Mouse (Mus musculus) intestine, embryonic 15.5 days (tissue): ENCODE measurements at regions not wholly inside any gene's neighbourhood (a gene's known extent, or its start where the extent isn't known, plus 50 kb on each side); places are given as distances from the start of the nearest gene placed in this dataset.

Experiments
- ATAC-seq: fragments of 200-750 bp; cut with Nextera tagmentation; 2 replicates; pipeline ENCODE4 v1.8.0; 2017; ENCODE audit warnings: moderate TSS enrichment, moderate library complexity
- H3K27ac ChIP-seq: fragments of 300-500 bp; sonication (generic); 2 replicates; pipeline ENCODE4 v1.5.1; 2015; ENCODE audit warnings: mild to moderate bottlenecking, inconsistent platforms
- H3K27me3 ChIP-seq: fragments of 300-500 bp; sonication (generic); replicated peaks from 2 replicates; pipeline ENCODE4 v1.6.1; 2015; ENCODE audit warnings: inconsistent platforms
- H3K36me3 ChIP-seq: fragments of 300-500 bp; sonication (generic); 2 replicates; pipeline ENCODE4 v1.6.1; 2015; ENCODE audit warnings: inconsistent platforms
- H3K4me1 ChIP-seq: fragments of 300-500 bp; sonication (generic); replicated peaks from 2 replicates; pipeline ENCODE4 v1.6.1; 2015; ENCODE audit warnings: inconsistent platforms
- H3K4me2 ChIP-seq: fragments of 300-500 bp; sonication (generic); replicated peaks from 2 replicates; pipeline ENCODE4 v1.6.1; 2015; ENCODE audit warnings: mild to moderate bottlenecking, inconsistent platforms
- H3K4me3 ChIP-seq: fragments of 300-500 bp; sonication (generic); replicated peaks from 2 replicates; pipeline ENCODE4 v1.5.1; 2015; ENCODE audit warnings: inconsistent platforms
- H3K9ac ChIP-seq: fragments of 300-500 bp; sonication (generic); 2 replicates; pipeline ENCODE4 v1.6.1; 2015; ENCODE audit warnings: inconsistent platforms
- H3K9me3 ChIP-seq: fragments of 300-500 bp; sonication (generic); 2 replicates; pipeline ENCODE4 v1.6.1; 2016; ENCODE audit warnings: inconsistent platforms
- WGBS: fragments of 180-500 bp; shearing (Covaris S2); methylation state at CpG from one replicate; pipeline ENCODE4 v1.1.7; 2015; 5-methylcytosine and 5-hydroxymethylcytosine counted together

DNA sequence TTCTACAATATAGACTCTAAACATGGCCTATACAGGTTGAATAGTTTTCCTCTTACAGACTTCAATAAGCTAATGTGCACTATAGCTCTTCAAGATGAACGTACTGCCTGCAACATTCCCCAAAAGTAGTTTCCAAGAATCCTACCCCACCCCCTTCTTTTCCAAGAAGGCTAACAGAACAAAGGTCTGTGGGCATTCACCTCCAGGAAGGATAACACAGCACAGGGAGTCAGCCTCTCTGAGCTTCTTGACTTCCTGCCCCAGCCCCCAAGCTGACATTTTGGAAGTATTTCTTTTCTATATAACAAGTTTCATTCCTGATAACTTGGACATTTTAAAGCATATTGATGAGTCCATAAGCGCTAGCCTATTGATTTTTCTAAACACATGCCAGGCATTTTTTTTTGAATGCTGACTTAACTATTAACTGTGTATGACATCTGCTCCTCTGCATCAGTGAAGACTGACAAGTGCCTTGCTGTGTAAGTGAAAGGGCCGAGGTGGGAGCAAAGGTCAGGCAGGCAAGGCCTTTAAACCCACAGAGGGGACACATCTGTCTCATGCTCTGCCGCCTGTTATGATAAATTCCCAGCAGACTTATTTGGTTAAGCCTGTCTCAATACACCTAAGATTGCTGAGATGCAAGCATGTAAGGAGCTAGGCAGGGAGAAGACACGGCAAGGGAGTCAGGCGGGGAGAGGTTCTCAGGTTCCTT is 93.8 kb upstream of the Rnaseh2b start:
- Histone ChIP-seq H3K4me1 (no peaks in the 10 kb centered on the region), H3K27me3 (no peaks in the 10 kb centered on the region), H3K4me2 (no peak overlapping the region), H3K9me3 (no peaks in the 10 kb centered on the region), H3K9ac (no peak overlapping the region), H3K27ac (no peak overlapping the region), H3K4me3 (no peak overlapping the region), H3K36me3 (no peaks in the 10 kb centered on the region)
- no peak for ATAC-seq
- WGBS = 51% methylated on average over 6 of the region's 6 CpGs

DNA sequence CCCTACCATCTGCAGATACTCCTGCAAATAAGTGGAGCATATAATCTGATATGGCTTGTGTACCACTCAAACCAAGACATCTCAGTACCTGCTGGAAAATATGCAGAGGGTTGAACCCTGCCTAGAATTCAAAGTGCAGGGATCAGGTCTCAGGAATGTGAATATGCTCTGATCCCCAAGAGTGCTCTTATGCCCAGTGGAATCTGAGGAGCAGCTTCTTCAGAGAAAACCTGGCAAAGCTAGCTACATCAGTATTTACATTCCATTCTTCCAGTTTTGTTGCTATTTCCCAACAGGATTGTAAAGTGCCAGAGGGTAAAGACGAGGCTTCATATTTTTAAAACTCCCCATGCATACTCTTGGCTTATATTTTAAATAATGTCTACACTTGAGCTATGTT is 77.3 kb upstream of the Rnaseh2b start:
- no peak for ATAC-seq
- H3K27ac ChIP-seq = no peak overlapping the region
- 36% methylated on average over 1 of the region's 1 CpGs for WGBS

DNA sequence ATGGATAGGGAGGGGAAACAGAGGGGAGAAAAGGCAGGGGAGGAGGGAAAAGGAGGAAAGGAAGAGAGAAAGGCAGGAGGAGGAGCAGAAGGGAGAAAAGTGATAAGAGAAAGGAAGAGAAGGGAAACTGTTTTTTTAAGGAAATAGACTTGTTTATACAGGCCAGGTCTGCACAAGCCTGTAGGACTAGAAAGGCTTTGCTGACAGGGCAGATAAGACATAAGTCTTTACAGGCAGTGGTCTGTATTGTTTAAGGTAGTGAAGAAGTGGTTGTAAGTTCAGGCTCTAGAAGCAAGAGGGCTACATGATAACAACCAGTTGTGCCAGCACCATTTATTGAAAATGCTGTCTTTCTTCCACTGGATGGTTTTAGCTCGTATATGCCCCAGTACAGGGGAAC is 75.4 kb upstream of the Rnaseh2b start:
- no peaks in the 10 kb centered on the region for H3K27me3 ChIP-seq
- H3K4me2 ChIP-seq = no peak overlapping the region
- H3K9ac ChIP-seq = no peak overlapping the region
- no peak overlapping the region for H3K4me3 ChIP-seq
- no peaks in the 10 kb centered on the region for H3K36me3 ChIP-seq
- ATAC-seq = no peak
- no peaks in the 10 kb centered on the region for H3K9me3 ChIP-seq
- H3K4me1 ChIP-seq = no peaks in the 10 kb centered on the region
- H3K27ac ChIP-seq = no peak overlapping the region
- 74% methylated on average over 1 of the region's 1 CpGs for WGBS

More for the DNA sequence above, 77.3 kb upstream of the Rnaseh2b start:
- H3K36me3 ChIP-seq = no peaks in the 10 kb centered on the region
- no peaks in the 10 kb centered on the region for H3K4me1 ChIP-seq
- H3K27me3 ChIP-seq = no peaks in the 10 kb centered on the region
- H3K9ac ChIP-seq = no peak overlapping the region
- H3K9me3 ChIP-seq = no peaks in the 10 kb centered on the region
- H3K4me2 ChIP-seq = no peak overlapping the region
- no peak overlapping the region for H3K4me3 ChIP-seq

DNA sequence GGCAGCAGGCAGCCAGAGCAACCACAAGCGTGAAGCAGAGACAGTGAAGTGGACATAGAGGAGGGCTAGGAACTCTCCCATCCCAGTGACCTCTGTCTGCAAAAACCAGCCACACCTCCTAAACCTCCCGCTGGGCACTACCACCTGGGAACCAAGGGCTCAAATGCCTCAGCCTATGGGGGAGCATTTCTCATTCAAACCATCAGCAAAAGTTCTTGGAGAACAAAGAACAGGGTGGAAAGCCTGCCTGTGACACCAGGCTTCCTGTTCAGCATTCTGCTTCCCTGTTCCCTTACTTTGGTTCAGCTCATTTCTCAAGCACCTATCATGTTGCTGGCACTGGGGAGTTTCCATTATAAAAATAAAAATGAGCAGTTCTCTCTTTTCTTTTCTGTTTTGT is 74.4 kb upstream of the Rnaseh2b start:
- Histone ChIP-seq H3K4me1 (no peaks in the 10 kb centered on the region), H3K36me3 (no peaks in the 10 kb centered on the region), H3K9ac (no peak overlapping the region), H3K27ac (no peak overlapping the region), H3K27me3 (no peaks in the 10 kb centered on the region), H3K9me3 (no peaks in the 10 kb centered on the region), H3K4me3 (no peak overlapping the region), H3K4me2 (no peak overlapping the region)
- no peak for ATAC-seq
- WGBS = 64% methylated on average over 2 of the region's 2 CpGs

DNA sequence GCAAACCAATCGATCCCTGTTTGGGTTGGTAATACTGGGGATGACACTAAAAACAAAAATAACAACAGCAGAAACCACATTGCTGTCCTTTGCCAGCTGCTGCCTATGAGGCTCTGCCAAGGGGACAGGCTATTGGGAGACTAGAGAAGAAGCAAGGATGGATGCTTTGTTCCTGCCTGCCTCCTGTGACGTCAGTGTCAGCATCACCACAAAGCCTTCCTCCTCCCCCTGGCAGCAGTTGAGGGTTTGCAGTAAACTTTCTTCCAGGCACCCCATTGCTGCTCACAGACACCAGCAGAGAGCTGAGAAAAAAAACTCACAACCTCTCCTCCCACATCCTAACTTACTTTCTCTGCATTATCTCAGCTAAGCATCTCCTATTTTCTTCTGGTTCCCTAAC is 73.7 kb upstream of the Rnaseh2b start:
- no peaks in the 10 kb centered on the region for H3K36me3 ChIP-seq
- WGBS = 65% methylated on average over 2 of the region's 2 CpGs
- H3K4me3 ChIP-seq = no peak overlapping the region
- no peak overlapping the region for H3K9ac ChIP-seq
- H3K4me1 ChIP-seq = no peaks in the 10 kb centered on the region
- no peak for ATAC-seq
- H3K27ac ChIP-seq = no peak overlapping the region
- no peaks in the 10 kb centered on the region for H3K9me3 ChIP-seq
- H3K4me2 ChIP-seq = no peak overlapping the region
- no peaks in the 10 kb centered on the region for H3K27me3 ChIP-seq

DNA sequence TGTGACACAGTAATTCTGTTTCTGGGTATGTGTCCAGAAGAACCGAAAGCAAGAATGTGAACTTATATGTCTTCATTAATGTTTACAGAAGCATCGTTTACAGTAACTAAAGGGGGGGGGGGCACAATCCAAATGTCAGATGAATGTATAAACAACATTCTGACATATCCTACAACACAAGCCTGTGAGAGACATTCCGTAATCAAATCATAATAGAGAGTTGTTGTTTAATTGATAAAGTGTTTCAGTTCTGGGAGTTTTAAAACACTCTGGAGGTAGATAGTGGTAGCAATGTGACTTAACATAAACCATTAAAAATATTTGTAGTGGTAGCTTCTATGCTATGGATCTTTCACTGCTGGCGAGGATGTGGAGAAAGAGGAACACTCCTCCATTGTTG is 71.6 kb upstream of the Rnaseh2b start:
- WGBS = 73% methylated on average over 4 of the region's 4 CpGs
- ATAC-seq = no peak
- Histone ChIP-seq H3K4me3 (no peak overlapping the region), H3K4me1 (no peaks in the 10 kb centered on the region), H3K9me3 (no peaks in the 10 kb centered on the region), H3K4me2 (no peak overlapping the region), H3K27me3 (no peaks in the 10 kb centered on the region), H3K9ac (no peak overlapping the region), H3K27ac (no peak overlapping the region), H3K36me3 (no peaks in the 10 kb centered on the region)
